Mouse (Mus musculus) MEL (cell line): ENCODE measurements around the gene Nt5c1a. TPM values are rescaled to one million over a fixed set of nuclear protein-coding genes. Genes with fewer than 3 reads are reported as not detected.

Source experiments
- DNase-seq: peaks from one replicate; pipeline ENCODE4 v3.0.0; 2011; ENCODE audit warnings: low read depth, low spot score
- H3K27ac ChIP-seq: 2 replicates; pipeline ENCODE4 v1.5.1; 2012; ENCODE audit warnings: low read depth, mild to moderate bottlenecking, control low read depth, low read length, moderate library complexity; ENCODE audit not compliant: control insufficient read depth
- H3K27me3 ChIP-seq, 2 experiments: fragments of 150-350 bp in 1 of 2; sonication (generic) in 1 of 2; 2 replicates each; pipeline ENCODE4 v1.6.1; 2012; ENCODE audit warnings: low read length in 2 of 2, mild to moderate bottlenecking in 2 of 2, improper control_type of control experiment in 1 of 2, moderate library complexity in 1 of 2; ENCODE audit not compliant: insufficient read depth in 2 of 2, control insufficient read depth in 1 of 2
- H3K36me3 ChIP-seq, 2 experiments: 2 replicates each; pipeline ENCODE4 v1.6.1; 2012 to 2014; ENCODE audit warnings: low read length in 2 of 2, improper control_type of control experiment in 1 of 2, inconsistent platforms in 1 of 2, mild to moderate bottlenecking in 1 of 2; ENCODE audit not compliant: insufficient read depth in 2 of 2, control insufficient read depth in 1 of 2
- H3K4me1 ChIP-seq, 2 experiments: fragments of 150-350 bp in 1 of 2; sonication (generic) in 1 of 2; 2 replicates each; pipeline ENCODE4 v1.6.1; 2012; ENCODE audit warnings: low read length in 2 of 2, improper control_type of control experiment in 1 of 2, mild to moderate bottlenecking in 1 of 2; ENCODE audit not compliant: insufficient read depth in 2 of 2, control insufficient read depth in 1 of 2
- H3K4me3 ChIP-seq, 2 experiments: fragments of 150-350 bp in 1 of 2; sonication (generic) in 1 of 2; 2 replicates each; pipeline ENCODE4 v1.5.1; 2012; ENCODE audit warnings: low read depth in 2 of 2, low read length in 2 of 2, mild to moderate bottlenecking in 2 of 2, moderate library complexity in 2 of 2, control low read depth in 1 of 2, improper control_type of control experiment in 1 of 2; ENCODE audit not compliant: control insufficient read depth in 1 of 2, insufficient read depth in 1 of 2
- H3K79me2 ChIP-seq: 2 replicates; pipeline ENCODE4 v1.6.1; 2012; ENCODE audit warnings: mild to moderate bottlenecking, low read length, moderate library complexity; ENCODE audit not compliant: control insufficient read depth, poor library complexity, insufficient read depth
- H3K9ac ChIP-seq: 2 replicates; pipeline ENCODE4 v1.6.1; 2012; ENCODE audit warnings: low read depth, mild to moderate bottlenecking, control low read depth, low read length, moderate library complexity; ENCODE audit not compliant: control insufficient read depth, poor library complexity, severe bottlenecking
- H3K9me3 ChIP-seq: fragments of 150-350 bp; sonication (generic); replicated peaks from 2 replicates; pipeline ENCODE4 v1.6.1; 2012; ENCODE audit warnings: mild to moderate bottlenecking, low read length, improper control_type of control experiment, moderate library complexity; ENCODE audit not compliant: insufficient read depth
- CHD1 ChIP-seq: IDR thresholded peaks from 2 replicates; pipeline ENCODE4 v1.6.1; 2012; ENCODE audit warnings: low read depth, mild to moderate bottlenecking, inconsistent platforms, low read length, improper control_type of control experiment
- CHD2 ChIP-seq: IDR thresholded peaks from 2 replicates; pipeline ENCODE4 v1.6.1; 2011; ENCODE audit warnings: low read length, improper control_type of control experiment
- E2F4 ChIP-seq: IDR thresholded peaks from 2 replicates; pipeline ENCODE4 v1.6.1; 2011; ENCODE audit warnings: low read depth, low read length, improper control_type of control experiment, borderline replicate concordance
- ELF1 ChIP-seq: IDR thresholded peaks from 2 replicates; pipeline ENCODE4 v1.6.1; 2014; ENCODE audit warnings: low read depth, mild to moderate bottlenecking, inconsistent platforms, low read length, improper control_type of control experiment, moderate library complexity
- ETS1 ChIP-seq: IDR thresholded peaks from 2 replicates; pipeline ENCODE4 v1.6.1; 2012; ENCODE audit warnings: low read depth, mild to moderate bottlenecking, inconsistent platforms, low read length, improper control_type of control experiment, moderate library complexity
- GABPA ChIP-seq: IDR thresholded peaks from 2 replicates; pipeline ENCODE4 v1.6.1; 2012; ENCODE audit warnings: low read depth, mild to moderate bottlenecking, inconsistent platforms, low read length, improper control_type of control experiment, moderate library complexity
- GATA1 ChIP-seq: IDR thresholded peaks from 2 replicates; pipeline ENCODE4 v1.6.1; 2011; ENCODE audit warnings: low read depth, low read length, improper control_type of control experiment
- HCFC1 ChIP-seq: IDR thresholded peaks from 2 replicates; pipeline ENCODE4 v1.6.1; 2012; ENCODE audit warnings: low read depth, mild to moderate bottlenecking, inconsistent platforms, low read length, improper control_type of control experiment, moderate library complexity
- MAX ChIP-seq: IDR thresholded peaks from 2 replicates; pipeline ENCODE4 v1.6.1; 2011; ENCODE audit warnings: low read length, improper control_type of control experiment
- MAZ ChIP-seq: IDR thresholded peaks from 2 replicates; pipeline ENCODE4 v1.6.1; 2012; ENCODE audit warnings: low read depth, mild to moderate bottlenecking, inconsistent platforms, low read length, improper control_type of control experiment
- MEF2A ChIP-seq: IDR thresholded peaks from 2 replicates; pipeline ENCODE4 v1.6.1; 2014; ENCODE audit warnings: low read depth, mild to moderate bottlenecking, inconsistent platforms, low read length, improper control_type of control experiment; ENCODE audit not compliant: poor library complexity, insufficient replicate concordance, severe bottlenecking; ENCODE audit errors: extremely low read depth
- MYC ChIP-seq: IDR thresholded peaks from 2 replicates; pipeline ENCODE4 v1.6.1; 2011; ENCODE audit warnings: low read depth, mild to moderate bottlenecking, low read length, improper control_type of control experiment, moderate library complexity
- POLR2A ChIP-seq, 2 experiments: IDR thresholded peaks; 2 replicates each; pipeline ENCODE4 v1.6.1; 2011 to 2012; ENCODE audit warnings: low read length in 2 of 2, mild to moderate bottlenecking in 2 of 2, control low read depth in 1 of 2, improper control_type of control experiment in 1 of 2, low read depth in 1 of 2, moderate library complexity in 1 of 2; ENCODE audit not compliant: control insufficient read depth in 1 of 2, insufficient read depth in 1 of 2, poor library complexity in 1 of 2
- POLR2AphosphoS2 ChIP-seq: IDR thresholded peaks from 2 replicates; pipeline ENCODE4 v1.6.1; 2011; ENCODE audit warnings: low read length, improper control_type of control experiment
- POLR2AphosphoS5 ChIP-seq: IDR thresholded peaks from 2 replicates; pipeline ENCODE4 v1.6.1; 2012; ENCODE audit warnings: low read depth, borderline replicate concordance, mild to moderate bottlenecking, inconsistent platforms, low read length, moderate library complexity, mixed read lengths
- RAD21 ChIP-seq: IDR thresholded peaks from 2 replicates; pipeline ENCODE4 v1.6.1; 2011; ENCODE audit warnings: mild to moderate bottlenecking, low read depth, low read length, improper control_type of control experiment
- RCOR1 ChIP-seq: IDR thresholded peaks from 2 replicates; pipeline ENCODE4 v1.6.1; 2012; ENCODE audit warnings: low read depth, mild to moderate bottlenecking, inconsistent platforms, low read length, improper control_type of control experiment
- SMC3 ChIP-seq: IDR thresholded peaks from 2 replicates; pipeline ENCODE4 v1.6.1; 2011; ENCODE audit warnings: low read depth, low read length, improper control_type of control experiment
- TAL1 ChIP-seq: IDR thresholded peaks from 2 replicates; pipeline ENCODE4 v1.6.1; 2012; ENCODE audit warnings: mild to moderate bottlenecking, inconsistent platforms, low read length, moderate library complexity, mixed read lengths
- TCF12 ChIP-seq: IDR thresholded peaks from 2 replicates; pipeline ENCODE4 v1.6.1; 2014; ENCODE audit warnings: low read depth, mild to moderate bottlenecking, inconsistent platforms, low read length, improper control_type of control experiment, moderate library complexity
- UBTF ChIP-seq: IDR thresholded peaks from 2 replicates; pipeline ENCODE4 v1.6.1; 2012; ENCODE audit warnings: low read depth, mild to moderate bottlenecking, inconsistent platforms, low read length, improper control_type of control experiment, moderate library complexity, borderline replicate concordance; ENCODE audit not compliant: insufficient read depth
- ZKSCAN1 ChIP-seq: IDR thresholded peaks from 2 replicates; pipeline ENCODE4 v1.6.1; 2012; ENCODE audit warnings: low read depth, mild to moderate bottlenecking, inconsistent platforms, low read length, improper control_type of control experiment, moderate library complexity
- ZMIZ1 ChIP-seq: IDR thresholded peaks from 2 replicates; pipeline ENCODE4 v1.6.1; 2012; ENCODE audit warnings: low read depth, mild to moderate bottlenecking, inconsistent platforms, low read length, improper control_type of control experiment, moderate library complexity
- ZNF384 ChIP-seq: IDR thresholded peaks from 2 replicates; pipeline ENCODE4 v1.6.1; 2012; ENCODE audit warnings: low read depth, mild to moderate bottlenecking, inconsistent platforms, low read length, improper control_type of control experiment
- polyA plus RNA-seq, 2 experiments: library from polyadenylated mRNA; stranded (reverse) in 1 of 2; unstranded in 1 of 2; fragments of >175 nt in 1 of 2; fragments of >200 nt in 1 of 2; gene quantifications; 2 replicates each; pipeline versions ENCODE4 v1.2.1 to v1.2.4; 2012; ENCODE audit warnings: low replicate concordance in 2 of 2, low read depth in 1 of 2; ENCODE audit not compliant: insufficient read length in 2 of 2, insufficient read depth in 1 of 2, missing spikeins in 1 of 2
- total RNA-seq: library from RNA; depleted of rRNA; stranded (reverse); fragments of 300-350 nt; gene quantifications from 2 replicates; pipeline ENCODE4 v1.2.3, GENCODE M21; 2012

The Nt5c1a gene
- total and polyA plus RNA-seq, 3 experiments, result not detected

- H3K36me3 ChIP-seq, result peaks cover 0 to 4% of the 10 kb centered on the region in 2 experiments; a peak in 1 of 4 replicates
- H3K9me3 ChIP-seq, result no peaks in the 10 kb centered on the region
- TF ChIP-seq HCFC1 (no peak), CHD2 (no peak), SMC3 (no peak), TCF12 (no peak), ETS1 (no peak), CHD1 (no peak), ELF1 (no peak), ZKSCAN1 (no peak), GABPA (no peak), RAD21 (no peak), RCOR1 (no peak), POLR2AphosphoS5 (no peak), ZMIZ1 (no peak), MAX (no peak), E2F4 (no peak), MAZ (no peak)
- DNase-seq, result no peak
- H3K9ac ChIP-seq, result no peak overlapping the region
- H3K27ac ChIP-seq, result no peak overlapping the region
- H3K79me2 ChIP-seq, result no peaks in the 10 kb centered on the region
- peaks cover 0 to 6% of the 10 kb centered on the region in 2 experiments; a peak in 2 of 4 replicates for H3K4me1 ChIP-seq
- H3K27me3 ChIP-seq, result peaks cover 0 to 2% of the 10 kb centered on the region in 2 experiments; a peak in 2 of 4 replicates
- H3K4me3 ChIP-seq, result no peak overlapping the region
These were observed 45.9 kb upstream of the Nt5c1a start for GRCm38 (mm10) chr4:123155427-123155826.

DNA sequence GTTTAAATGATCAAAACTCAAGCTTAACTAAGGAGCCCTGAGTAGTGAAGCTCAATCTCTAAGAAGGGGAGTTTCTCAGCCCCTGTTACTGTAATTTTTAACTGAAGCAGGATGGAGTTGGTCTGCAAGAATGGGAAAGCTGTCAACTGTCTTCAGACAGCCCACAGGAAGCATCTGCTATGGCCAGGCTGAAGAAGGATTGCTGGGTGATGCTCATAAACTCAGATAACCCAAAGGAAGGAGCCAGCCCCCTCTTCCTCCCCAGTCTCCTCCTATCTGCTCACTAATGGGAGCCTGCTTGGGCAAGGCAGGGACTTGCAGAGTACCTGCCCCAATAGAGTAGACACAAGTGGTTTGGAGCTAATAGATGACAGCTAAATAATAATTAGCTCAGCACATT, 45.5 kb upstream of the Nt5c1a start:
- Histone ChIP-seq H3K27ac (no peak overlapping the region), H3K27me3 (peaks cover 0 to 2% of the 10 kb centered on the region in 2 experiments; a peak in 2 of 4 replicates), H3K4me3 (no peak overlapping the region), H3K79me2 (no peaks in the 10 kb centered on the region), H3K36me3 (peaks cover 0 to 6% of the 10 kb centered on the region in 2 experiments; a peak in 1 of 4 replicates), H3K4me1 (peaks cover 0 to 11% of the 10 kb centered on the region in 2 experiments; a peak in 2 of 4 replicates), H3K9me3 (no peaks in the 10 kb centered on the region), H3K9ac (no peak overlapping the region)
- DNase-seq, result no peak
- TF ChIP-seq POLR2AphosphoS2 (no peak), MAX (no peak), MYC (no peak), POLR2A (IDR thresholded peaks at IDR 0.05; ENCODE audit: control insufficient read depth in 1 of 2, insufficient read depth in 1 of 2, low read depth in 1 of 2, low read length in 2 of 2, poor library complexity in 1 of 2) (no peak), MEF2A (no peak), CHD1 (no peak), GATA1 (no peak), TCF12 (no peak), RAD21 (no peak), ZNF384 (no peak), GABPA (no peak), MAZ (no peak), UBTF (no peak), TAL1 (no peak)
